Mouse (Mus musculus) forebrain, embryonic 15.5 days (tissue): ENCODE results near the gene Il18. TPM values are rescaled to one million over a fixed set of nuclear protein-coding genes. Genes with fewer than 3 reads are reported as not detected.

Experiments used
- ATAC-seq: fragments of 200-750 bp; cut with Nextera tagmentation; replicated peaks from 2 replicates; pipeline ENCODE4 v1.8.0; 2017; ENCODE audit warnings: mild to moderate bottlenecking, moderate TSS enrichment, moderate library complexity
- H3K27ac ChIP-seq: fragments of 300-500 bp; sonication (generic); replicated peaks from 2 replicates; pipeline ENCODE4 v1.5.1; 2015; ENCODE audit warnings: mild to moderate bottlenecking, inconsistent platforms
- H3K27me3 ChIP-seq: fragments of 300-500 bp; sonication (generic); 2 replicates; pipeline ENCODE4 v1.6.1; 2015; ENCODE audit warnings: inconsistent platforms
- H3K36me3 ChIP-seq: fragments of 300-500 bp; sonication (generic); 2 replicates; pipeline ENCODE4 v1.6.1; 2015; ENCODE audit warnings: mild to moderate bottlenecking, inconsistent platforms
- H3K4me1 ChIP-seq: fragments of 300-500 bp; sonication (generic); 2 replicates; pipeline ENCODE4 v1.6.1; 2015; ENCODE audit warnings: inconsistent platforms
- H3K4me2 ChIP-seq: fragments of 300-500 bp; sonication (generic); replicated peaks from 2 replicates; pipeline ENCODE4 v1.6.1; 2015; ENCODE audit warnings: mild to moderate bottlenecking, inconsistent platforms
- H3K4me3 ChIP-seq: fragments of 300-500 bp; sonication (generic); 2 replicates; pipeline ENCODE4 v1.5.1; 2015; ENCODE audit warnings: mild to moderate bottlenecking, inconsistent platforms
- H3K9ac ChIP-seq: fragments of 300-500 bp; sonication (generic); replicated peaks from 2 replicates; pipeline ENCODE4 v1.6.1; 2015; ENCODE audit warnings: mild to moderate bottlenecking, inconsistent platforms
- H3K9me3 ChIP-seq: fragments of 300-500 bp; sonication (generic); 2 replicates; pipeline ENCODE4 v1.6.1; 2016; ENCODE audit warnings: inconsistent platforms
- WGBS: fragments of 180-500 bp; shearing (Covaris S2); methylation state at CpG from one replicate; pipeline ENCODE4 v1.1.7; 2015; ENCODE audit warnings: mixed read lengths; 5-methylcytosine and 5-hydroxymethylcytosine counted together
- polyA plus RNA-seq: library from polyadenylated mRNA; unstranded; fragments of >200 nt; fragmentation: Nextera tagmentation; extraction: Ambion mirVana; gene quantifications from 2 replicates; pipeline ENCODE4 v1.2.1, GENCODE M21; 2015

Gene Il18
- polyA plus RNA-seq, 1 experiment from 2014 or later: 16.5 TPM

DNA sequence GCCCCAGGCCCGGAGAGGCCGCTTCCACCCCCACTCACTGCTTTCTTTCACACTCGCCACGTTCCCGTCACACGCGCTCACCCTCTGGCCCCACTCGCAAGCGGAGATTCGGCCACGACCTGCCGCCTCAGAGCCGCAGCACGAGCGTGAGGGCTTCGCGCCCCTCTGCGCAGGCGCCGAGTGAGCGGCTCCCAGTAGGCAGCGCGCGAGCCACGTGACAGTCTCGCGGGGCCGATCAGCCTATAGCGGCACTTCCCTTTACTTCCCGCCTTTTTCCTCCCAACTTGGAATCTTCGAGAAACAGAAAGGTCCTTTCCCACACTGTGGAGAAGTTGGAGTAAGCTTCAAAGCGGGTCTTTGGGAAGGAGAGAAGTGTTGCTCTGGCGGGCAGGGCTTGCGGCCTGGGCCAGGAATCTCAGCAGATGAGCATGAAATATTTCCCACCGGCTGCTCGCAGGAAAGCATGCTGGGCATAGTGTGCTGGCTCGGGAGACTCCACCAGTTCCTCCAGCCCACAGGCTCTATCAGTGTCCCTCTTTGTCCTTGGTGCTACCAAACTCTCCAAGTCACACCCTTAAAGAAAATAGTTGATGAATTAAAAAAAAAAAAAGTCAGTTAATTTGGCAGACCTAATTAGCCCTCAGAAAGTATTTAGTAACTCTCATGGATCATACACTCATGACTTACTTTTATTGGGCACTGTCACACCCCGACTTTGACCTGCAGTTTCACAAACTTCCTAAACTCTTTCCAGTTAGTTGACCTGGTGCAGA lies 6.7 kb downstream of the Il18 start, which contains the start of gene Tex12:
Tex12 (minus strand) TSS at position 181 of the 773 bp plus-strand sequence.
- H3K36me3 ChIP-seq: no peaks in the 10 kb centered on the region
- 91% methylated on average over 38 of the region's 38 CpGs for WGBS
- no peaks in the 10 kb centered on the region for H3K27me3 ChIP-seq
- H3K4me2 ChIP-seq: no peak within 1 kb of the TSS
- H3K27ac ChIP-seq: no peak within 1 kb of the TSS
- H3K9me3 ChIP-seq: no peaks in the 10 kb centered on the region
- no peak for ATAC-seq
- no peak within 1 kb of the TSS for H3K9ac ChIP-seq
- H3K4me3 ChIP-seq: no peak within 1 kb of the TSS
- H3K4me1 ChIP-seq: no peaks in the 10 kb centered on the region

DNA sequence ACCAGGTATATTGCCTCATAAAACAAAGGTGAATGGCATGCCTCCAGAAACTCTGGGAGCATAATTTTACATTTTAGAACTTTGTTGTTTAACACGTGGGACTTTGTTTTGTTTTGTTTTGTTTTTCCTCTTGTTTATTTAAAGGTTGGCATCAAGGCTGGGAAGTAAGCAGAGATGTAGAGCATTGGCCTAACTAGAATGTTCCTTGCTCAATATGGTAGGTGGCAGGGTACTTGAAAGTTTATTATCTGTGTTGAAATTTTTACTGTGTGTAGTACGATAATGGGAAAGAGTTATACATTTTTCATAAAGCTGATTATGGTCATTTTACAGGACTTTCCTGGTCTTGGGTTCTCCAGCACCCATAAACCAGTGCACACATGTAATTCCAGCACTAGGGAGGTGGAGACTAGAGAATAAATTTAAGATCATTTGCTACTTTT lies 7.3 kb downstream of the Il18 start:
- no peak overlapping the region for H3K4me3 ChIP-seq
- H3K27me3 ChIP-seq: no peaks in the 10 kb centered on the region
- H3K27ac ChIP-seq: no peak overlapping the region
- no peaks in the 10 kb centered on the region for H3K36me3 ChIP-seq
- WGBS: 92% methylated on average over 2 of the region's 2 CpGs
- no peaks in the 10 kb centered on the region for H3K9me3 ChIP-seq
- no peak overlapping the region for H3K9ac ChIP-seq
- ATAC-seq: no peak
- no peaks in the 10 kb centered on the region for H3K4me1 ChIP-seq
- H3K4me2 ChIP-seq: no peak overlapping the region

DNA sequence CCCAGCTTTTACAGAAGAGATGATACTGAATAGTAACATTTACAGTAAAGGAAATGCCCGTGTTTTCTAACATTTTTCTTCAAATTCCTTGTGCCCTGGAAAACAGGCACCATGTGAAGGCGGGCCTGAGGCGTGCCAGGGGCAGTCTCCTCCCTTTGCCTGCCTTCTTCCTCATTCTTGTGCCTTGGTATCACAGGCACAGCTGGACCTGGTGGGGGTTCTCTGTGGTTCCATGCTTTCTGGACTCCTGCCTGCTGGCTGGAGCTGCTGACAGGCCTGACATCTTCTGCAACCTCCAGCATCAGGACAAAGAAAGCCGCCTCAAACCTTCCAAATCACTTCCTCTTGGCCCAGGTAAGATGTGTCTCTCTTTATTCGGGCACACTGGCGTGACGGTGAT lies 10.5 kb downstream of the Il18 start:
- no peak overlapping the region for H3K4me2 ChIP-seq
- 78% methylated on average over 7 of the region's 7 CpGs for WGBS
- no peak overlapping the region for H3K27ac ChIP-seq
- ATAC-seq: no peak
- no peaks in the 10 kb centered on the region for H3K9me3 ChIP-seq
- no peaks in the 10 kb centered on the region for H3K4me1 ChIP-seq
- H3K9ac ChIP-seq: no peak overlapping the region
- H3K4me3 ChIP-seq: no peak overlapping the region
- no peaks in the 10 kb centered on the region for H3K36me3 ChIP-seq
- no peaks in the 10 kb centered on the region for H3K27me3 ChIP-seq

DNA sequence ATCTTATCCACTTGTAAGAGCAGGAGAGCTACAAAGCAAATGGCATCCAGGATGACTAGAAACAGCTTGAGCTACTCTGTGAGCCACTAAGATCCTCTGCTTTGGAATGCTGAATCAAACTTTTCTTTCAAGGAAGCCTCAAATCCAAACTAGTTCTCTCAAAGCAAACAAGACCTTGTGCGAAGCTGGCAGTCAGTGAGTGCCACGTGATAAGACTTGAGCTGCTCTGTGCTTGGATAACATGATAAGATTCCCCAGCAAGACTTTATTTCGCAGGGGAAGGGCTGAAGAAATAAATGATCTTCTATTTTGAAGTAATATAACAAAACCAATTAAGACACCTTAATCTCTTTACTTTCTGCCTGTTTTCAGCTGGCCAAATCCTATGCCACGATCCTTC lies 11.3 kb downstream of the Il18 start:
- ATAC-seq: no peak
- H3K4me2 ChIP-seq: no peak overlapping the region
- WGBS: 84% methylated on average over 4 of the region's 4 CpGs
- no peaks in the 10 kb centered on the region for H3K27me3 ChIP-seq
- H3K9me3 ChIP-seq: no peaks in the 10 kb centered on the region
- no peak overlapping the region for H3K27ac ChIP-seq
- H3K4me3 ChIP-seq: no peak overlapping the region
- H3K9ac ChIP-seq: no peak overlapping the region
- no peaks in the 10 kb centered on the region for H3K4me1 ChIP-seq
- H3K36me3 ChIP-seq: no peaks in the 10 kb centered on the region

DNA sequence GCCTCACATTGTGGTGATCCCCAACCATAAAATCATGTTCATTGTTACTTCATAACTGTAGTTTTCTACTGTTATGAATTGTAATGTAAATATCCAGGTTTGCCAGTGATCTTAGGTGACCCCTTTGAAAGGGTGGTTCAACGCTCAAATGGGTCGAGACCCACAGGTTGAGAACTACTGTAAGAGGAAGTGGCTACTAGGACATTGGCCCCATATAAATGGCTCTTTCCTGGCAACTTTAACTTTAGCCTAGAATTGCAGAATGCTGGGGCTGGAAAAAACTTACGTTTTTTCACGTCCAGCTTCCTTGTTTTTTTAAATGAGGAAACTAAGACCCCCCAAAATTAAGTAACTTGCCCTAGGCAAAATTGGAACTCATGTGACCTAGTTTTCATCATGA lies 12.7 kb downstream of the Il18 start:
- Histone ChIP-seq H3K36me3 (no peaks in the 10 kb centered on the region), H3K27ac (no peak overlapping the region), H3K4me1 (no peaks in the 10 kb centered on the region), H3K4me2 (no peak overlapping the region), H3K9ac (no peak overlapping the region), H3K9me3 (no peaks in the 10 kb centered on the region), H3K27me3 (no peaks in the 10 kb centered on the region), H3K4me3 (no peak overlapping the region)
- ATAC-seq: no peak
- WGBS: 95% methylated on average over 4 of the region's 4 CpGs

DNA sequence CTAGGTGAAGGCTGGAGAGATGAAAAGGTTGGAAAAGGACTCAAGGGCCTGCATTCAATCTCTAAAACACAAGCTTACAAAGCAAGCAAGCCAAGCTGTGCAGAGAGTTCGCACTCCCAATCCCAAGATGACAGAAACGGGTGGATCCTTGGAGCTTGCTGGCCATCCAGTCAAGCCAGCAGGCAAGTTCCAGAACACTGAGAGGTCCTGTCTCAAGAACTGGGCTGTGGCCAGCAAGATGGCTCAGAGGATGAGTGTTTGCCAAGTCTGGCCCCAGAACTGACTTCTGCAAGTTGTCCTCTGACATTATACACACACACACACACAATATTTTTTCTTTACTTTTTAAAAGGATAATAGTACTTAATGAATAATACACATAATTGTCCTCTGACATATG lies 13.3 kb downstream of the Il18 start:
- Histone ChIP-seq H3K9me3 (no peaks in the 10 kb centered on the region), H3K4me2 (no peak overlapping the region), H3K9ac (no peak overlapping the region), H3K4me3 (no peak overlapping the region), H3K36me3 (no peaks in the 10 kb centered on the region), H3K27ac (no peak overlapping the region), H3K4me1 (no peaks in the 10 kb centered on the region), H3K27me3 (no peaks in the 10 kb centered on the region)
- 91% methylated on average over 2 of the region's 2 CpGs for WGBS
- no peak for ATAC-seq

DNA sequence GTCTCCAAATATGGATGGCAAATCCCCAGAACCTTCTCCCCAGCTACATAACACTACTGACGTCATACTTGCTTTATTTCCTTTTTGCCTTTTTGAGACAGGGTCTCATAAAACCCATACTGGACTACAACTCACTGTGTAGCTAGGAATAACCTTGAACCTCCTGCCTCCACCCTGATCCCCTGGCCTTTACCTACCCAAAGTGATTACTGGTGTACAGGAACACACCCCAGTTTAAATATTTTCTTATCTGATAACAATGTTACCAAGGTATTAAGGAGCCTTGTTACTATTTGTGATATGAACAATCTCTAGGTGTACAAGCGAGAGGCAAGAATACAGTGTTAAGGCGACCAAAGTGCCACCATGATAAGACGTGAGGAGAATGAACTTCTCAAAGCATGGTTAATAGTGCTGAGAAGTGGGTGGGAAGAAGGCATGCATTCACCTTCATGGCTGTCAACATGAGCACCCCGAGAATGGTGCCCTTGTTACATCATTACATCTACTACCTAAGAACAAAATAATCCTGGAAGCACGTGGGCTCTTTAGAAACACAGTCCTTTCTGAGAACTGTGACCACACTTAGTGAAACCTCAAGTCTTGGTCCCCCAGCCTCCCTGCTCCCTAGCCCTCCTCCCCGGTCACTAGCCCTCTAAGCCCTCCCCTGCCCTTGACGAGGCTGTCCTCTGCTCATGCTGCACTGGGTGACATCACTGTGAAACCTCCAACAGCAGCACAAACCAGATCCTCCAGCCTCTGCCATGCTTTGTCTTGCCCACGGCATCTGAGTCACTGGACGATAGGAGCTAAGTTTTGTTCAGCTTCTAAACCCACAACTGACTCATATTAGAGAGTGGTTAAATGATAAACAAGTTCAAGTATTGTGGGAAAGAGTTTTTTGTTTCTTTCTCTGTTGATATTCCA lies 15.2 kb downstream of the Il18 start:
- no peak overlapping the region for H3K27ac ChIP-seq
- H3K36me3 ChIP-seq: no peaks in the 10 kb centered on the region
- H3K4me3 ChIP-seq: no peak overlapping the region
- no peaks in the 10 kb centered on the region for H3K4me1 ChIP-seq
- no peak for ATAC-seq
- no peaks in the 10 kb centered on the region for H3K9me3 ChIP-seq
- no peak overlapping the region for H3K4me2 ChIP-seq
- no peak overlapping the region for H3K9ac ChIP-seq
- WGBS: 83% methylated on average over 10 of the region's 10 CpGs
- H3K27me3 ChIP-seq: no peaks in the 10 kb centered on the region

DNA sequence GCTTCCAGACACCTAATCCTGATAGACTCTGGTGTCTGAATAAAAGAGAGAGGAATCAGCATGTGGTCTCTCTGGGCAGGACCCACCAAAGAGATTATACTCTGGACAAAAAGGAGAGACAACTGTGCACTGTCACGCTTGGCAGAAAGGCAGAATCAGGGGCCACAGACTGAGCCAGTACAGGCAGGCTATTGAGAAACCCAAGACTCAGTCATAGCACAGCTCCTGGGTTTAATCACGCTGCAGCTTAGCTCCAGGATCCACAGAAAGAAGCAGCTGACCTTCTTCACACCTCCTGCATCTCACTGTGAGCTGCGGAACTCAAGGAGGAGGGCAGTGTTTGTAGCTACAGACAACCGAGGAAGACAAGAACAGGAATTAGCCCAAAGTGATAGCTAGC lies 25.7 kb downstream of the Il18 start:
- Histone ChIP-seq H3K4me3 (no peak overlapping the region), H3K9ac (no peak overlapping the region), H3K9me3 (no peaks in the 10 kb centered on the region), H3K4me1 (no peaks in the 10 kb centered on the region), H3K4me2 (no peak overlapping the region), H3K27ac (no peak overlapping the region), H3K36me3 (no peaks in the 10 kb centered on the region), H3K27me3 (no peaks in the 10 kb centered on the region)
- ATAC-seq: no peak
- WGBS: 30% methylated on average over 4 of the region's 4 CpGs

DNA sequence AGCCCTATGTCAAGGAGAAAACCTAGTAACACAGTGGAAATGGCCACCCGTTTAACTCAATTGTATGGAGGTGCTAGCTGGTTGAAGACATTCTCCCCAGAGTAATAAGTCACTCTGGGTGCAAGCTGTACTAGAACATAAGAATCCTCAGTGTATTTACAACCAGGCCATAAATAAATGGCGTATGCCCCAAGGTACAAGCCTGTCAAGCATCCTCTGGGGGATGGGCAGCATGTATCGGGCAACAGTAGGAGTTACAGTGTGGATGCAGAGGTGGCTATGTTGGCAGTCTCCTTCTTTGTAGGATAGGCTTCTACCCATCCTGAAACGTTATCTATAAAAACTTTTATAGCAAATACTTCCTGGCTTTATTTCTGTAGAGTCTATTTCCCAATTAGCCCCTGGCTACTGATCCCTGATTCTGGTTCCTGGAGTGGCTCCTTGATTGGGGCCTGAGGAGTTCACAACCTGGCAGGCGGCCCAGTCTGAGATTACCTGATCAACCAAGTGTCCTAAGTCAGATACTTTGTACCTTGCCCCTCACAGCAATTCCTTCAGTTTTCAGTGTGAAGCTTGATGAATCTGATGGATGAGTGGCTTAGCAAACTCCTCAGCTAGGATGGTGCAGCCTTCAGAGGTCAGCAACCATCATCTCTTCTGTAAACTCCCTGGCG lies 30.7 kb downstream of the Il18 start:
- H3K4me2 ChIP-seq: no peak overlapping the region

DNA sequence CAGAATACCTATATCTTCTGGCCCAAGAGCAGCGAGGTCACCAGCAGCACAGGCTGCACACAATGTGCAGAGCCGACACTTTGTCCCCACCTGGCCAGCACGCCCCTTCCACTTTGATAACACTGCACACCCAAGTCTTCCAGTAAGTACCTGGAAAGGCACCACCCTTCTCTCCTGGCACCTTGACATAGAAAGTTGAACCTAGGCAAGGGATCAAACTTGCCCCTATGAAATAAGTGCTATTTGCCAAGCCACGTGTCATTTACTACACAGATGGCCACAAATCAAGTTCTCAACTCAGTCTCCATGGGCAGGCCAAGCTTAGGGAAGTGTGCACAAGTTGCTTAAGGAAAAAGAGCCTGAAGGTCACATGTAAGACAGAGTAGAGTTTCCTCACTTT lies 32.3 kb downstream of the Il18 start:
- WGBS: 76% methylated on average over 4 of the region's 4 CpGs
- Histone ChIP-seq H3K9me3 (no peaks in the 10 kb centered on the region), H3K9ac (no peak overlapping the region), H3K27me3 (no peaks in the 10 kb centered on the region), H3K4me1 (no peaks in the 10 kb centered on the region), H3K36me3 (no peaks in the 10 kb centered on the region), H3K27ac (no peak overlapping the region), H3K4me2 (no peak overlapping the region), H3K4me3 (no peak overlapping the region)
- ATAC-seq: no peak

More for the DNA sequence above, 30.7 kb downstream of the Il18 start:
- H3K9me3 ChIP-seq: no peaks in the 10 kb centered on the region
- H3K27me3 ChIP-seq: no peaks in the 10 kb centered on the region
- 87% methylated on average over 6 of the region's 6 CpGs for WGBS
- no peak overlapping the region for H3K4me3 ChIP-seq
- no peak for ATAC-seq
- no peak overlapping the region for H3K9ac ChIP-seq
- no peaks in the 10 kb centered on the region for H3K36me3 ChIP-seq
- no peak overlapping the region for H3K27ac ChIP-seq
- no peaks in the 10 kb centered on the region for H3K4me1 ChIP-seq

DNA sequence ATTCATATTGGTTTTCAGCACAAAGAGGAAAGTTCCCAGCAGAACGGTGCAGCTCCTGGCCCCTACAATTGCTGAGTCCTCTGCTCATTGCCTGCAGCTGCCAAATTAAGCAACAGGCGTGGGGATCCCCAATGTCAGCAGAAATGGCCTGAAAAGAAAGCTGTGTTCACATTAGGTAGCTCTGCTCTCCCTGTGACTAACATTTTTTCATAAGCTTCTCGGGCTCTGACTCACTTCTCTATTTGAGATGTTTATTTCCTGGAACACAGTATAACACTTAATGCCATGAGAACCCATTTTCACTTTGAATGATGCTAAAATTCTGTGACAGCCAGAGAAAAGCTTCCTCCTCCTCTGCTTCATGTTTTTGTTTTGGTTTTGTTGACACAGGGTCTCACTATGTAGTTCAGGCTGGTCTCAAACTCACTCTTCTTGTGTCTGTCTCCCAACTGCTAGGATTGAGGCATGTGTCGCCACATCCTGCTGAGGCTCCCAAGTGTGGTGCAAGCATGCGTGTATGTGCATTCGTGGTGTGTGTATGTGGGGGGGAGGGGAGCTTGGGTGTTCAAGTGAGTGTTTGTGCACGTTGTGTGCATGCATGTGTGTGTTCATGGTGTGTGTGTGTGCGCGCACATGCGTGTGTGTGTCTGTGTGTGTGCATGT lies 36.4 kb downstream of the Il18 start:
- ATAC-seq: no peak
- H3K9ac ChIP-seq: no peak overlapping the region
- no peak overlapping the region for H3K4me2 ChIP-seq
- H3K4me1 ChIP-seq: no peaks in the 10 kb centered on the region
- WGBS: 75% methylated on average over 10 of the region's 10 CpGs
- H3K36me3 ChIP-seq: peaks cover 12% of the 10 kb centered on the region; the same call in 1 of the 2 replicates
- no peak overlapping the region for H3K27ac ChIP-seq
- no peaks in the 10 kb centered on the region for H3K27me3 ChIP-seq
- H3K4me3 ChIP-seq: no peak overlapping the region
- H3K9me3 ChIP-seq: no peaks in the 10 kb centered on the region
